Comparison of ENCODE assay signal across 1 mouse cellular context in genomic region chr11:108340293-108340692, GRCm38 (mm10).
TF ChIP-seq lines count a peak whose summit lies in the region.

No protein-coding gene starts in this region.

TF ChIP-seq in MEL, 35 proteins besides CTCF, POLR2A, EP300 and RAD21 (continued from another document):
- TF ChIP-seq MYB (IDR thresholded peaks at IDR 0.05; ENCODE audit: low read depth, low read length): peak; percentile 11; the same call in 1 of the 2 replicates
- TF ChIP-seq TBP (IDR thresholded peaks at IDR 0.05; ENCODE audit: low read depth, low read length): no peak
- 0 out of 2 replicates have a peak, but pooled peaks have one; percentile 54 for TF ChIP-seq ZKSCAN1 (IDR thresholded peaks at IDR 0.05; ENCODE audit: low read depth, low read length)
